Mouse (Mus musculus): ENCODE measurements around the gene Cyth1. TPM values are rescaled to one million over a fixed set of nuclear protein-coding genes. Genes with fewer than 3 reads are reported as not detected.

The Cyth1 gene
- polyA plus RNA-seq, 1 experiment, result 6.1 TPM

DNA sequence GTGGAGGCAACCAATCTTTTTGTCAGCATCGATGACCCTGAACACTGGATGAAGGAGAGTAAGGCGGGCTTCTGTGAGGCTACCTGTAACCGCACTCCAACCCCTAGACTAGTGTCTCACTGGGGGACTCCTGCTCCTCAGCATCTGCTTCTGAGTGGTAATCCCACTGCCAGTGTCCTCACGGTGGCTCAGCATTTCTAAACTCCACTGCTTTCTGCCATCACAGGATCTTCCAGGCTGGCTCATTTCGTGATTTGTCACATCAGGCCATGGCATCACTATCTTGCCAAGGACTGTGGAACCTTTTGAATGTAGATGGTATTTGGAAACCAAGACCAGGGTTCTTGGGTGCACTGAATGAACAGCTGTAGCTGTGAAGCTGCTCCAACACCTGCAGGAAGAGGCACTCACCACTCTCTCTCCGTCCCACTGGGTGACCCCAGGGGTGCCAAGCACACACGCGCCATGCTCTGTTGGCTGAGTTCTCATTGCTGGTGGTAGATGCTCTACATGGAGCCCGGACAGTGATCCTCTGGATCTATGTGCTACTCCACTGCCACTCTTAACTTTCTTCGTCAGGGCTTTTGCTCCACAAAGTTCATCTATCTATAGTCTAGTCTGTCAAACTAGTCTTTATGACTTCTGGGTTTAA is 24.9 kb downstream of the Cyth1 start:
- H3K9me3 ChIP-seq (replicated peaks; ENCODE audit: control insufficient read depth, insufficient read depth, low read length, poor library complexity, severe bottlenecking), result no peaks in the 10 kb centered on the region
- no peak for TF ChIP-seq EP300 (IDR thresholded peaks at IDR 0.05; ENCODE audit: insufficient read depth, low read depth, low read length)
- no peak for TF ChIP-seq POLR2A (IDR thresholded peaks at IDR 0.05; ENCODE audit: insufficient read depth, low read length)
- no peak for TF ChIP-seq CTCF (IDR thresholded peaks at IDR 0.05; ENCODE audit: low read depth, low read length)
- no peak overlapping the region for H3K4me3 ChIP-seq (ENCODE audit: low read depth, low read length)

DNA sequence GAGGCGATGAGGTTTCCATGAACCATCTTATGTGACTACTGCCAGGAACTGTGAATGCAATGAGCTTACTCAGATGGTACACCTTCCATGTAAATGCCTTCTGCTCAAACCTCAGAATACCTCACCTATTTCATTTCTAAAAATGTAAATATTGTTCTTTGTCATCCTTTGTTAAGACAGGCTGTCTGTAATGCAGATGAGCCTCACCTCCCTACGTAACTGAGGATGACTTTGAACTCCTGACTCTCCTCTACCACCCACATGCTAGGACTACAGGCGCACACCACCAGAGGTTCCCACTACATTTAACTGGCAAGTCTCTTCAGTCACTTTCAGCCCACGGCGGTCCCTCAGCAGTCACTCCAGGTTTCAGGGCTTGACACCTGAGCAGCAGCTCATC is 25.5 kb downstream of the Cyth1 start:
- Histone ChIP-seq H3K27me3 (ENCODE audit: control insufficient read depth, insufficient read depth, low read length, poor library complexity, severe bottlenecking) (no peaks in the 10 kb centered on the region), H3K36me3 (ENCODE audit: control insufficient read depth, insufficient read depth, low read length, poor library complexity, severe bottlenecking) (no peaks in the 10 kb centered on the region), H3K9me3 (replicated peaks; ENCODE audit: control insufficient read depth, insufficient read depth, low read length, poor library complexity, severe bottlenecking) (no peaks in the 10 kb centered on the region), H3K4me3 (ENCODE audit: low read depth, low read length) (no peak overlapping the region), H3K9ac (ENCODE audit: low read depth, poor library complexity, severe bottlenecking) (no peak overlapping the region), H3K4me1 (ENCODE audit: control insufficient read depth, insufficient read depth, low read length) (no peaks in the 10 kb centered on the region), H3K27ac (ENCODE audit: insufficient read depth, low read length) (no peak overlapping the region)
- TF ChIP-seq EP300 (IDR thresholded peaks at IDR 0.05; ENCODE audit: insufficient read depth, low read depth, low read length), result no peak
- no peak for TF ChIP-seq CTCF (IDR thresholded peaks at IDR 0.05; ENCODE audit: low read depth, low read length)
- TF ChIP-seq POLR2A (IDR thresholded peaks at IDR 0.05; ENCODE audit: insufficient read depth, low read length), result no peak

More for the DNA sequence above, 24.9 kb downstream of the Cyth1 start:
- Histone ChIP-seq H3K27ac (ENCODE audit: insufficient read depth, low read length) (no peak overlapping the region), H3K4me1 (ENCODE audit: control insufficient read depth, insufficient read depth, low read length) (no peaks in the 10 kb centered on the region), H3K9ac (ENCODE audit: low read depth, poor library complexity, severe bottlenecking) (no peak overlapping the region), H3K36me3 (ENCODE audit: control insufficient read depth, insufficient read depth, low read length, poor library complexity, severe bottlenecking) (no peaks in the 10 kb centered on the region), H3K27me3 (ENCODE audit: control insufficient read depth, insufficient read depth, low read length, poor library complexity, severe bottlenecking) (no peaks in the 10 kb centered on the region)

DNA sequence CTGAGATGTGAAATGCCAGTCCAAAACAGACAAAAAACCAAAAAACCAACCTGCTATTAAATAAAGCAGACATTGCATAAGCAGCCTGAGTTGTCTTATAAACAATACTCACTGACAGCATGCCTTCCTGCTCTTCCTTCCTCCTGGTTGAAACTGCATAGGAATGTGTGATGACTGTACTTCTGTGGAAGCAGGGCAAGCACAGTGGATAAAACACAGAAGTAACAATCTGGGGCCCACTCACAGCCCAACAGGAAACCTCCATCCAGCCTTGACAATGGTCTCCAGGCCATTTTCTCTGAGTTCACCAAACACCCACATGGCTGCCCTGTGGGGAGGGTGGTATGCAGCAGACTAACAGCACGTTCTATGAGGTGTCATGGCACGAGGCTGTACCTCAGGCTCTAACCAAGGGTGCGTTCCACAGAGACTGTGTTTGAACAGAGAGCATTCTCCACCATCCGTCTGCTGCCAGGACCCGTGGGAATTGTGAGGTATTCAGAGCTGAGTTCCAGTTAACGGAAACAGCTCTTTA is 26.0 kb downstream of the Cyth1 start:
- Histone ChIP-seq H3K9me3 (replicated peaks; ENCODE audit: control insufficient read depth, insufficient read depth, low read length, poor library complexity, severe bottlenecking) (no peaks in the 10 kb centered on the region), H3K27ac (ENCODE audit: insufficient read depth, low read length) (no peak overlapping the region), H3K9ac (ENCODE audit: low read depth, poor library complexity, severe bottlenecking) (no peak overlapping the region), H3K4me1 (ENCODE audit: control insufficient read depth, insufficient read depth, low read length) (no peaks in the 10 kb centered on the region), H3K27me3 (ENCODE audit: control insufficient read depth, insufficient read depth, low read length, poor library complexity, severe bottlenecking) (no peaks in the 10 kb centered on the region), H3K4me3 (ENCODE audit: low read depth, low read length) (no peak overlapping the region), H3K36me3 (ENCODE audit: control insufficient read depth, insufficient read depth, low read length, poor library complexity, severe bottlenecking) (no peaks in the 10 kb centered on the region)
- TF ChIP-seq EP300 (IDR thresholded peaks at IDR 0.05; ENCODE audit: insufficient read depth, low read depth, low read length) (no peak), POLR2A (IDR thresholded peaks at IDR 0.05; ENCODE audit: insufficient read depth, low read length) (no peak), CTCF (IDR thresholded peaks at IDR 0.05; ENCODE audit: low read depth, low read length) (no peak)

DNA sequence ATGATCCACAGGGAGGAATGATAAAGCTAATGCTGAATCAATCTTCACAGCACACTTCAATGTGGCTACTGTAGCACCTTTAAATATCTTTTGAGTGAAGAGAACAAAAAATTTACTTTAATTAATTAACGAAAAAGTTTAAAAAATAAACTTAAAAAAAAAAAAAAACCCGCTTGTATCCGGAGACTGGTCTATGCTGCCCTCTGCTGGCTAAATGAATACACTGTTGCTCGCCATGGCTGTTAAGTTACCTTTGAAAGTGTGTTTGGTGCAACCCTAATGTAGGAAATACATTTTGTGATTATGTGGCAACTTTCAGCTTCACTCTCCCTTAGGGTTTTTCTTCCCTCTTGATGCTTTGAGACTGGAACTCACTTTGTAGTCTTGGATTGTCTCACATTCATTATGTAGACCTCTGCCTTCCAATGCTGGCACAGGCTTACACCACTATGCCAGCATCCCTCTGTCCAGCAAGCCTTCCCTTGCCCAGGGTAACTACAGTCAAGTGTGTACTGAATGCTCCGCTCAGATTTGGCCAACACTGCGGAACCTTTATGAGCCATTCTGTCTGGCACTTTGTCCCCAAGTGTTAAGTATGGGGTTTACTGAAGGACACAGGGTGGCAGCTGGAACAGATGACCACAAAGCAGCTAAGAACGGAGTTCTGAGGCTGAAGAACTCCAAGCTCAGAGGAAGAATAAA is 27.7 kb downstream of the Cyth1 start:
- no peak overlapping the region for H3K4me3 ChIP-seq (ENCODE audit: low read depth, low read length)
- no peaks in the 10 kb centered on the region for H3K36me3 ChIP-seq (ENCODE audit: control insufficient read depth, insufficient read depth, low read length, poor library complexity, severe bottlenecking)
- H3K9me3 ChIP-seq (replicated peaks; ENCODE audit: control insufficient read depth, insufficient read depth, low read length, poor library complexity, severe bottlenecking), result no peaks in the 10 kb centered on the region
- H3K9ac ChIP-seq (ENCODE audit: low read depth, poor library complexity, severe bottlenecking), result no peak overlapping the region
- H3K4me1 ChIP-seq (ENCODE audit: control insufficient read depth, insufficient read depth, low read length), result no peaks in the 10 kb centered on the region
- TF ChIP-seq CTCF (IDR thresholded peaks at IDR 0.05; ENCODE audit: low read depth, low read length) (no peak), EP300 (IDR thresholded peaks at IDR 0.05; ENCODE audit: insufficient read depth, low read depth, low read length) (no peak), POLR2A (IDR thresholded peaks at IDR 0.05; ENCODE audit: insufficient read depth, low read length) (no peak)
- H3K27me3 ChIP-seq (ENCODE audit: control insufficient read depth, insufficient read depth, low read length, poor library complexity, severe bottlenecking), result no peaks in the 10 kb centered on the region
- no peak overlapping the region for H3K27ac ChIP-seq (ENCODE audit: insufficient read depth, low read length)

DNA sequence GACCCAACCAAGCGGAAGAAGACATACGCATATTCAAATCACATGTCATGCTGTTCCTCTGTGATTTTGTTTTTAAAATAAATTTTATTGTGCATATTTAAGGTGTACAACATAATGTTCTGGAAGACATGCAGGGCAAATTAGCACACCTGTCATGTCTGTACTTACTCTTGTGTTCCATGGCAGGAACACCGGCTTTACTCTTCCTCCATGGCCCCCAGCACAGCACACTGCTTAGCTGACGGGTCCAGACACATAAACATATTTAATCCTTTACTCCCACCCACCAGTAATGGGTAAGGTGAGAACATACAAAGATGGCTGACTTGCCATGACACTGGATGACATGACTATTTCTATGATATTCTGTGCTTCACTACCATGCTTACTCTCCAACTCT is 29.3 kb downstream of the Cyth1 start:
- Histone ChIP-seq H3K27ac (ENCODE audit: insufficient read depth, low read length) (no peak overlapping the region), H3K4me1 (ENCODE audit: control insufficient read depth, insufficient read depth, low read length) (no peaks in the 10 kb centered on the region), H3K4me3 (ENCODE audit: low read depth, low read length) (no peak overlapping the region), H3K9me3 (replicated peaks; ENCODE audit: control insufficient read depth, insufficient read depth, low read length, poor library complexity, severe bottlenecking) (no peaks in the 10 kb centered on the region), H3K27me3 (ENCODE audit: control insufficient read depth, insufficient read depth, low read length, poor library complexity, severe bottlenecking) (no peaks in the 10 kb centered on the region), H3K36me3 (ENCODE audit: control insufficient read depth, insufficient read depth, low read length, poor library complexity, severe bottlenecking) (no peaks in the 10 kb centered on the region), H3K9ac (ENCODE audit: low read depth, poor library complexity, severe bottlenecking) (no peak overlapping the region)
- no peak for TF ChIP-seq POLR2A (IDR thresholded peaks at IDR 0.05; ENCODE audit: insufficient read depth, low read length)
- TF ChIP-seq CTCF (IDR thresholded peaks at IDR 0.05; ENCODE audit: low read depth, low read length), result no peak
- no peak for TF ChIP-seq EP300 (IDR thresholded peaks at IDR 0.05; ENCODE audit: insufficient read depth, low read depth, low read length)

DNA sequence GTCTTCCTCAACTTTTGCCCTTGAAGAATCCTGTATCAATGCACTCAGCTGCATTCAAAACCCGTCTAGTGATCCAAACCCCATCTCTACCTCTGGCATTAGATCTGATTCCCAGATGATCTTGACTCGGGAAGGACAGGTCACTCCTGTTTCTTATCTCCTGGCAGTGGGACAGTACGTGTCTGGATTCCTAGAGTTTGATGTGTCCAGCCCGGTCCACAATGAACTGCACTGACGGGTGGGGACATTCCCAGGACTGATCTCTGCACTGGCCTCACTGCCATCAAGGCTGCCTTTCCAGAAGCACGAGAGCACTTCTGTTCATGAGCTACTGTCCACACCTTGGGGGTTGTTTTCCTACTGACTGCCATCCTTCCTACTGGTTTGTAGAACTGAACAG is 31.9 kb downstream of the Cyth1 start:
- Histone ChIP-seq H3K27ac (ENCODE audit: insufficient read depth, low read length) (no peak overlapping the region), H3K9ac (ENCODE audit: low read depth, poor library complexity, severe bottlenecking) (no peak overlapping the region), H3K36me3 (ENCODE audit: control insufficient read depth, insufficient read depth, low read length, poor library complexity, severe bottlenecking) (no peaks in the 10 kb centered on the region), H3K27me3 (ENCODE audit: control insufficient read depth, insufficient read depth, low read length, poor library complexity, severe bottlenecking) (no peaks in the 10 kb centered on the region), H3K4me1 (ENCODE audit: control insufficient read depth, insufficient read depth, low read length) (no peaks in the 10 kb centered on the region), H3K9me3 (replicated peaks; ENCODE audit: control insufficient read depth, insufficient read depth, low read length, poor library complexity, severe bottlenecking) (no peaks in the 10 kb centered on the region), H3K4me3 (ENCODE audit: low read depth, low read length) (no peak overlapping the region)
- no peak for TF ChIP-seq EP300 (IDR thresholded peaks at IDR 0.05; ENCODE audit: insufficient read depth, low read depth, low read length)
- no peak for TF ChIP-seq CTCF (IDR thresholded peaks at IDR 0.05; ENCODE audit: low read depth, low read length)
- TF ChIP-seq POLR2A (IDR thresholded peaks at IDR 0.05; ENCODE audit: insufficient read depth, low read length), result no peak

All from ES-Bruce4 (cell line).